Mouse (Mus musculus) megakaryocyte, embryonic 14.5 days (primary cell): ENCODE measurements around the gene Utrn. TPM values are rescaled to one million over a fixed set of nuclear protein-coding genes. Genes with fewer than 3 reads are reported as not detected.

Source experiments
- H3K27me3 ChIP-seq: replicated peaks from 2 replicates; pipeline ENCODE3; 2012; ENCODE audit warnings: inconsistent platforms
- H3K36me3 ChIP-seq: replicated peaks from 2 replicates; pipeline ENCODE3; 2012; ENCODE audit warnings: low read length, inconsistent platforms, mixed read lengths
- H3K4me1 ChIP-seq: 2 replicates; pipeline ENCODE4 v1.6.1; 2012; ENCODE audit warnings: inconsistent platforms
- H3K4me3 ChIP-seq: replicated peaks from 2 replicates; pipeline ENCODE3; 2012; ENCODE audit warnings: moderate library complexity, mild to moderate bottlenecking, inconsistent platforms
- H3K9me3 ChIP-seq: 2 replicates; pipeline ENCODE4 v1.6.1; 2012; ENCODE audit warnings: inconsistent platforms
- FLI1 ChIP-seq: IDR thresholded peaks from 2 replicates; pipeline ENCODE4 v1.6.1; 2012; ENCODE audit warnings: low read length, inconsistent platforms, mixed read lengths
- GATA1 ChIP-seq: IDR thresholded peaks from 3 replicates; pipeline ENCODE4 v1.6.1; 2012; ENCODE audit warnings: mixed read lengths, low read length, inconsistent platforms, borderline replicate concordance
- polyA plus RNA-seq: library from polyadenylated mRNA; stranded (reverse); fragments of >175 nt; gene quantifications from 2 replicates; pipeline ENCODE4 v1.2.3, GENCODE M21; 2012; ENCODE audit warnings: low replicate concordance; ENCODE audit not compliant: insufficient read depth

Utrn gene
- polyA plus RNA-seq, 1 experiment, result 6.1 TPM

- TF ChIP-seq FLI1 (no peak), GATA1 (no peak)
- Histone ChIP-seq H3K36me3 (peaks cover 88% of the 10 kb centered on the region), H3K4me1 (peaks cover 38% of the 10 kb centered on the region), H3K9me3 (no peaks in the 10 kb centered on the region), H3K4me3 (no peak overlapping the region), H3K27me3 (no peaks in the 10 kb centered on the region)
Measured at GRCm38 (mm10) chr10:12500489-12500888, 368.7 kb downstream of the Utrn start.

- no peak for TF ChIP-seq GATA1
- no peak for TF ChIP-seq FLI1
- Histone ChIP-seq H3K4me1 (peaks cover 37% of the 10 kb centered on the region), H3K9me3 (no peaks in the 10 kb centered on the region), H3K27me3 (no peaks in the 10 kb centered on the region), H3K36me3 (peaks cover 91% of the 10 kb centered on the region), H3K4me3 (peak overlapping the region; percentile 0)
Measured at GRCm38 (mm10) chr10:12497555-12497954, 371.6 kb downstream of the Utrn start.

DNA sequence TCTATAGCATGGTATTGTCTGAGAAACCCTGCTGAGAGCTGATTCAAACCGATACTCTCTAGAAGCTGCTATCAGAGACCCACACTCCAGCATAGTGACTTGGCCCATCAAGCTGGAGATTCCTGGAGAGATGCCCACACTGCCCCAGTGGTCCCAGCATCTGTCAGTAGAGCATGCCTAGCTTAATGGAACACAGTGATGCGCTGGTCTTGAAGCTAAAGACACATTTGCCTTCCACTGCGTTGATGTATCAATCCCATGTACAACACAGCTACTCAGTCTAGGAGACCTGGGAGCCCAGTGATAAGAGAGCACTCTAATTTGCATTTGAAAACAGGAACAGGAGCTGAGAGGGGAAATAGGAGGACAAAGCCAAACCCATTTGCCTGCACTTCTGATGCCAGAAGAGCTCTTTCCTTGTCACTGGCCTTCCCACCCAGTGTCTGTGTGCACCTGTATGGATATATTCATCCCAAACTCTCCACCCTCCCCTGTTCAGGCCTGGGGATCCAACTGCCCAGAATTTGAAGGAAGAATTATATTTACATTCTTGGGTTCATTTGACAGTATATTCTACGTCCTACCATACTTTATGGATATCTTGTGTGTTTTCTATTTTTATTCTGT lies 379.5 kb downstream of the Utrn start:
- Histone ChIP-seq H3K9me3 (no peaks in the 10 kb centered on the region), H3K4me1 (peaks cover 58% of the 10 kb centered on the region), H3K4me3 (peak overlapping the region; percentile 38), H3K27me3 (no peaks in the 10 kb centered on the region), H3K36me3 (peaks cover 92% of the 10 kb centered on the region)
- TF ChIP-seq GATA1, result no peak
- no peak for TF ChIP-seq FLI1

- H3K4me1 ChIP-seq, result peaks cover 54% of the 10 kb centered on the region
- TF ChIP-seq GATA1, result no peak
- TF ChIP-seq FLI1, result no peak
- H3K4me3 ChIP-seq, result no peak overlapping the region
- no peaks in the 10 kb centered on the region for H3K9me3 ChIP-seq
- H3K27me3 ChIP-seq, result no peaks in the 10 kb centered on the region
- H3K36me3 ChIP-seq, result peaks cover 91% of the 10 kb centered on the region
Measured at GRCm38 (mm10) chr10:12488518-12488917, 380.6 kb downstream of the Utrn start.

DNA sequence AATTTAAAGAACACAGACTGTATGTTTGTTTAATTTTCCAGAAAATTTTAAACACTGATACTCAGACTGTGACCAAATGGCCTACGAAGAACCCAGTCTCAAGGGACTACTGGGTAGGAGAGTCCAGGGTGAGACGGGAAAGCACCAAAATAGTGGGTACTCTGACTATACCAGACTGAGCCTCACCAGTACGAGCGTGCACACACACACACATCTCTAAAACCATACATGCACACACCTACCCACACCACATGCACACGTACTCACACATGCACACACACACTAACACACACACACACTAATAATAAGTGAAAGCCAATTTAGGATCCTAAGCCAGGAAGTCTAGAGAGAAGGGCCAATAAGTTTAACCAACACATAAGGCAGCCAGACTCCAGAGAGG lies 381.0 kb downstream of the Utrn start:
- TF ChIP-seq FLI1 (no peak), GATA1 (no peak)
- peak overlapping the region; percentile 56 for H3K4me3 ChIP-seq
- H3K4me1 ChIP-seq, result peaks cover 52% of the 10 kb centered on the region
- H3K27me3 ChIP-seq, result no peaks in the 10 kb centered on the region
- peaks cover 90% of the 10 kb centered on the region for H3K36me3 ChIP-seq
- no peaks in the 10 kb centered on the region for H3K9me3 ChIP-seq

DNA sequence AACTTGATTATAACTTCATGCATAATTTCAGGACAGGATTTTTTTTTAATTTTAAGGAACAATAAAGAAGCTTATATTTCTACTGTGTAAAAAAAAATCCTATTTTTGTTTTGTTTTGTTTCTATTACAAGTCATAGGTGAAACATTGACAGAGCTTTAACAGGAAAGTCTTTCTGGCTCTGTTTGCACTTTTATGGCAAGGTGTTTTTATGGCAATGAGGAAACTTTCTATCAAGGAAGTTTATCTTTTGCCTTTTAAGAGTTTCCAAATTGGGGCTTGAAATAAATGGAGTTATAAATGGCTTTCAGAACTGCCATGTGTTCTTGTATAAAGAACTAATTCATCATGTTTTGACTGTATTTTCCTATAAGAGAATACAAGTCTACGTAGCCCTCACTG lies 385.7 kb downstream of the Utrn start:
- Histone ChIP-seq H3K27me3 (no peaks in the 10 kb centered on the region), H3K36me3 (peaks cover 95% of the 10 kb centered on the region), H3K4me1 (peaks cover 20% of the 10 kb centered on the region), H3K4me3 (no peak overlapping the region), H3K9me3 (no peaks in the 10 kb centered on the region)
- TF ChIP-seq GATA1 (no peak), FLI1 (no peak)

DNA sequence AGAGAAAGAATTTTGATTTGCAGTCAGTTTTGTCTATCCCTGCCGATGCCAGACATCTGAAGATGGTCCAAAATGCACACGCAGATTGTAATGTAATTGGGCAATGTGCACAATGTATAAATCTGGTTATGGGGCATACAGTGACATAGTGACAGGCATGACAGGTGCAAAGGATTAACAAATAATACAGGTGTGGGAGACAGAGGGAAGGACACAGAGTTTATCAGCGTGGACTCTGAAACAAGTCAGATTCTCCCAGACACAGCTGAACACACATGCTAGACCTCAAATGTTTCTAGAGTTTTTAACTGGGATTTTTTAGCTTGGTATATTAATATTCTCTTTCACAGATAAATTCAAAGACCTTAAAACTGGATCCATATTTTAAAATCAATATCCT lies 386.2 kb downstream of the Utrn start:
- TF ChIP-seq GATA1, result no peak
- no peak for TF ChIP-seq FLI1
- peaks cover 15% of the 10 kb centered on the region for H3K4me1 ChIP-seq

GRCm38 (mm10) chr10:12474850-12475621 lies 394.1 kb downstream of the Utrn start:
- TF ChIP-seq GATA1 (no peak), FLI1 (no peak)
- Histone ChIP-seq H3K4me3 (no peak overlapping the region), H3K4me1 (peaks cover 2% of the 10 kb centered on the region; the same call in 1 of the 2 replicates), H3K9me3 (no peaks in the 10 kb centered on the region), H3K27me3 (no peaks in the 10 kb centered on the region), H3K36me3 (peaks cover 99% of the 10 kb centered on the region)

More for the DNA sequence above, 386.2 kb downstream of the Utrn start:
- Histone ChIP-seq H3K27me3 (no peaks in the 10 kb centered on the region), H3K4me3 (no peak overlapping the region), H3K9me3 (no peaks in the 10 kb centered on the region), H3K36me3 (peaks cover 95% of the 10 kb centered on the region)

DNA sequence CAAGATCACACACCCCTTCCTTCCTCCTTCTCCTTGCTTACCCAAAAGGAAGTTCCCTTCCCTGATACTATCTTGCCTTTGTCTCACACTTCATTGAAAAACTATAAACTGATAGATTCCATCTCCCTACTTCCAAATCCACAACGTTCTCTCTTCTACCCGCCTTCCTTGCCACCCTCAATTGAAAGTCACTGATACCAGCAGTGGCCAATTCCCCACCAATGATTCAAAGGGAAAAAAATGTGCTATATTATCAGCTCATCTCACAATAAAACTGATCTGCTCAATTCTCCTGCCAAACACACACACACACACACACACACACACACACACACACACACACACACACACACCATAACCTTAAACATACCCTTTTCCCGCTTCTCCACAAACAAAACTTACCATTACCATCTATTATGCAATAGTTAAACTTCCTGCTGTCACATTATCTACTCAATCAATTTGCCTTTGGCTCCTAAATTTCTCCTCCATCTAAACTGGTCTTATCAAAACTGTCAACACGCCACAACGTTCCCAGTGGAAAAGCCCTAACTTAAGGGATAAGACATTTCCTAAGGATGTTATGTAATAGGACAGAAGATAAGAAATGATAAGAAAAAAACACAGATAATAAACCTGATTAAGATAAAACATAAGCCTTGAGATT lies 399.6 kb downstream of the Utrn start:
- Histone ChIP-seq H3K4me1 (peaks cover 2% of the 10 kb centered on the region; the same call in 1 of the 2 replicates), H3K36me3 (peaks cover 94% of the 10 kb centered on the region), H3K27me3 (no peaks in the 10 kb centered on the region), H3K4me3 (no peak overlapping the region), H3K9me3 (no peaks in the 10 kb centered on the region)
- TF ChIP-seq GATA1 (no peak), FLI1 (no peak)

DNA sequence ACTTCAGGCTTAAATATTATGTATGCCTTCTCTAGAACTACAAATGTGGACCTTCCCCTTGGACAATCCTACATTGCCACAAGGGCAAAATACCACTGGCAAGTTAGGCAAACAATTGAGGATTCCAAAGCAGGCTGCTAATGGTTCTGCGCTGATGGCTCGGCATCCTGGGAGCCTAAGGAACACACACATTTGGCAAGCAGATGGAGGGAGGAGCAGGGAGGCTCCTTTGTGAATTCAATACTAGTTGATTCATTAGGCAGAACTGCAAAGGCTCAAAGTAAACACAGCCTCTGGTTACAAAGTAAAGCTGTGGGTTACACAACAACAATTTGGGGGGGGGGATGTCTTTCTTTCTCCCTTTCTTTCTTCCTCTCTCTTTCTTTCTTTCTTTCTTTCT lies 401.6 kb downstream of the Utrn start:
- TF ChIP-seq FLI1 (no peak), GATA1 (no peak)

More for the DNA sequence above, 401.6 kb downstream of the Utrn start:
- Histone ChIP-seq H3K27me3 (no peaks in the 10 kb centered on the region), H3K9me3 (no peaks in the 10 kb centered on the region), H3K36me3 (peaks cover 96% of the 10 kb centered on the region), H3K4me1 (no peaks in the 10 kb centered on the region; the same call in 1 of the 2 replicates), H3K4me3 (no peak overlapping the region)
